Mouse (Mus musculus) C2C12 (cell line): ENCODE data around the gene Tmem232.

Source experiments
- CEBPB ChIP-seq: IDR thresholded peaks from one replicate; pipeline ENCODE4 v1.6.1; 2011; ENCODE audit warnings: low read depth, mild to moderate bottlenecking, control low read depth, moderate library complexity
- CTCF ChIP-seq: IDR thresholded peaks from one replicate; pipeline ENCODE4 v1.5.1; 2011; ENCODE audit not compliant: control insufficient read depth, insufficient read depth, insufficient read length
- FOSL1 ChIP-seq: IDR thresholded peaks from one replicate; pipeline ENCODE4 v1.8.0; 2011; ENCODE audit warnings: mild to moderate bottlenecking, low read length; ENCODE audit not compliant: poor library complexity, insufficient read depth, severe bottlenecking
- MAX ChIP-seq: IDR thresholded peaks from one replicate; pipeline ENCODE4 v1.6.1; 2011; ENCODE audit warnings: mild to moderate bottlenecking, control low read depth
- MYOD1 ChIP-seq: IDR thresholded peaks from one replicate; pipeline ENCODE4 v1.6.1; 2011; ENCODE audit warnings: low read depth; ENCODE audit not compliant: control insufficient read depth, insufficient read length
- MYOG ChIP-seq: IDR thresholded peaks from one replicate; pipeline ENCODE4 v1.6.1; 2011; ENCODE audit not compliant: control insufficient read depth, insufficient read length; ENCODE audit errors: extremely low read depth
- USF1 ChIP-seq: IDR thresholded peaks from one replicate; pipeline ENCODE4 v1.6.1; 2011; ENCODE audit warnings: low read depth, mild to moderate bottlenecking, control low read depth, moderate library complexity

GRCm38 (mm10) chr17:65297831-65298230 is 242.8 kb downstream of the Tmem232 start:
- TF ChIP-seq CTCF (no peak), MAX (no peak), MYOD1 (no peak), USF1 (no peak), MYOG (no peak), CEBPB (no peak), FOSL1 (no peak)
